Mouse (Mus musculus): Measurements from ENCODE around the gene Tuba1c. TPM values are rescaled to one million over a fixed set of nuclear protein-coding genes. Genes with fewer than 3 reads are reported as not detected.

Gene Tuba1c
- total and polyA plus RNA-seq, 2 experiments from 2014 or later: 9.6 to 22.6 TPM

DNA sequence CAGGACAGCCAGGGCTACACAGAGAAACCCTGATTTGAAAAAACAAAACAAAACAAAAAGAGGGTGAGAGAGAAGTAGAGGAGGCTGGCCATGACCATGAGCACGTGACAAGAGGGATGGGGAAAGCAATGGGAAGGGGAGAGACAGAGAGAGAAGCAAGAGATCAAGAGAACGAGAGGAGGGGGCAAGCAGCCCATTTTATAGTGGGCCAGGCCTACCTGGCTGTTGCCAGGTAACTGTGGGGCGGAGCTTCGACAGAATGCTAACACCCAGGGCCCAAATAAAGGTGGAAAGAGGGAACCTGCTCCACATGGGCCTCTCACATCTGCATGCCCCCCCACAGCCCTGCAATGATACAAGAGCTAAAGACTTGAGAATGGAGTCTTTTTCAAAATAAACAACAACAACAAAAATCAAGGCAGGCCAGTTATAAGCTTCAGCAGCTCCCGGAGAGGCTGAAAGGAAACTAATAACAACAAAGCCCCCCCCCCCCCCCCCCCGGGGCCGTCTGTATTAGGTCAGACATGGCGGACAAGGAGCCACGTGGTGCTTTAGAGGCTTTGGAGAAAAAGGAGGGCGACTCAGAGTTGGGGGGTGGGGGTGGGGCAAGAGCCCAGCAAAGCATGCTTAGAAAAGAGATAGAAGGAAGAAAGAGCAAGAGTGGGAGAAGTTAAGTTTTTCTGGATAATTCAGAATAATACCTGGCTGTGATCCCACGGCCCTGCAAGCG is 39.8 kb upstream of the Tuba1c start:
- no peak for TF ChIP-seq CTCF (IDR thresholded peaks at IDR 0.05)
- no peak overlapping the region for H3K4me3 ChIP-seq (ENCODE audit: low read depth, low read length)
- no peaks in the 10 kb centered on the region for H3K27me3 ChIP-seq (ENCODE audit: insufficient read depth, low read length)
- H3K9me3 ChIP-seq (ENCODE audit: low read length): no peaks in the 10 kb centered on the region
- 24% methylated on average over 7 of the region's 12 CpGs for WGBS
- H3K9ac ChIP-seq (replicated peaks; ENCODE audit: low read length, poor library complexity, severe bottlenecking): 0 out of 2 replicates have a peak overlapping the region, but pooled peaks have one; percentile 3
- ATAC-seq (ENCODE audit: low FRiP score): no peak
- DNase-seq (ENCODE audit: low spot score): no peak
- no peaks in the 10 kb centered on the region for H3K36me3 ChIP-seq (ENCODE audit: insufficient read depth, low read length)
- H3K27ac ChIP-seq (ENCODE audit: low read depth, low read length): peak overlapping the region; percentile 96
- H3K4me2 ChIP-seq (ENCODE audit: low read depth, low read length, poor library complexity, severe bottlenecking): peak overlapping the region; percentile 66
- peaks cover 39% of the 10 kb centered on the region for H3K4me1 ChIP-seq (ENCODE audit: insufficient read depth, low read length)

DNA sequence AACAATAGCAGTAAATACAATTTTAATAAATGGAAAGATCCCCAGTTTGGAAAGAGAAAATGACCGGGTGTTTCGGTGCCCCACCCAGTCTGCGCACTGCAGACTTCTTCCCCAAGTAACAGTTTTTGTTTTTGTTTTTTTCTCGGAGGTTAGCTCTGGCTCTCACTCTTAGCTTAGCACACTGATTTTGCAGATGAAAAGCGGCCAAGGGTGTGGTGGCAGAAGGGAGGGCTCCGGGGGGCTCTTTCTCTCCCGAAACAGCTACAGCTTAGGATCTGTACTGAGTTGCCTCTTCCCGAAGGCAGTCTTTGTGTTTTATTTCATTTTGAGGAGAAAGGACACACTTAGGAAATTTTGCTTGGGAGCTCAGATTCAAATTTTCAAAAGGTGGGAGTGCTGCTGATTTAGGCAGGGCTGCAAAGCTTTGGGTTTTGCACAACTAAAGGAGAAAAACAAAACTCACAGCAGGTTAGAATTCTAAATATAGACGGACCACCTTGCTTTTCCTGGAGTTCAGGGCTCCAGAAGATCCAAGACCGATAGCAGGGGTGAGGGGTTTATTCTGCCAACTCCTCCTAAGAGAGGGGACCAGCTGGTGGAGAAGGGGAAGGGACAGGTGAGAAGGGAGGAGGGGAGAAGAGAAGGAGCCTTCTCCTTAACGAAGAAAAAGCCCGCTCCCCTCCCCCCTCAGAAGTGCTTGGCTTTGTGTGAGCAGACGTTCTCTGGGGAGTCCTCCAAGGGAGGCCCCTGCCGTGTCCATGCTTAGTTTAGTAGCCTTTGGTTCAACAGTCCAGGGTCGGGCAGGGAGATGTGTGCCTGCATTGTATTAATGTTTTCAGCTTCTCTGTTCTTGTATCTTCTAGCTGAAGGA is 38.8 kb upstream of the Tuba1c start:
- H3K9ac ChIP-seq (replicated peaks; ENCODE audit: low read length, poor library complexity, severe bottlenecking): peak overlapping the region; percentile 69
- no peak for TF ChIP-seq CTCF (IDR thresholded peaks at IDR 0.05)
- peak overlapping the region; percentile 1; the same call in 1 of the 2 replicates for H3K4me3 ChIP-seq (ENCODE audit: low read depth, low read length)
- H3K27ac ChIP-seq (ENCODE audit: low read depth, low read length): peak overlapping the region; percentile 96
- peak overlapping the region; percentile 66 for H3K4me2 ChIP-seq (ENCODE audit: low read depth, low read length, poor library complexity, severe bottlenecking)
- H3K27me3 ChIP-seq (ENCODE audit: insufficient read depth, low read length): no peaks in the 10 kb centered on the region
- ATAC-seq (ENCODE audit: low FRiP score) (no peak), DNase-seq (ENCODE audit: low spot score) (peak; percentile 56)
- WGBS: 5% methylated on average over 15 of the region's 15 CpGs
- no peaks in the 10 kb centered on the region for H3K36me3 ChIP-seq (ENCODE audit: insufficient read depth, low read length)
- H3K4me1 ChIP-seq (ENCODE audit: insufficient read depth, low read length): peaks cover 39% of the 10 kb centered on the region
- no peaks in the 10 kb centered on the region for H3K9me3 ChIP-seq (ENCODE audit: low read length)

DNA sequence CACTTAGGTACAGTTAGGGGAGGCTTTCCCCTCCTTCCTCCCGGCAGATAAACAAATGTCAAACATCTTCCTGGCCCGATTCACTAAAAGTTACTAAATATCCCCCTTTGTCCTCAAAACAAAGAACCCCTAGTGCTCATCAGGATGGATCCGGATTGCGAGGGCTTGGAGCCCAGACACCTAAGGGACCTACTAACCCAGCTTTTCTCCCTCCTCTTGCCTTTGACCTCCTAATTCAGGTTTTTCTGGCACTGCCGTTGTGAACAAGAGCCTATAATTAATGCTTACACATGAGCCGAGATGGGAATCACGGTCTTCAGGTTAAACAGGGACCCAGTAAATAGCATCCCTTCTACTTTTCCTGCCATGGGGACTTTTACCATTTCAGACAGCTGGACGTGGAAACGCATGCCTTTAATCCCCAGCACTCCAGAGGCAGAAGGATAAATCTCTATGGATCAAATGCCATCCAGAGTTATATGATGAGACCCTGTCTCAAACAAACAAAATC is 38.1 kb upstream of the Tuba1c start:
- H3K4me1 ChIP-seq (ENCODE audit: insufficient read depth, low read length): peaks cover 39% of the 10 kb centered on the region
- 6% methylated on average over 9 of the region's 9 CpGs for WGBS

DNA sequence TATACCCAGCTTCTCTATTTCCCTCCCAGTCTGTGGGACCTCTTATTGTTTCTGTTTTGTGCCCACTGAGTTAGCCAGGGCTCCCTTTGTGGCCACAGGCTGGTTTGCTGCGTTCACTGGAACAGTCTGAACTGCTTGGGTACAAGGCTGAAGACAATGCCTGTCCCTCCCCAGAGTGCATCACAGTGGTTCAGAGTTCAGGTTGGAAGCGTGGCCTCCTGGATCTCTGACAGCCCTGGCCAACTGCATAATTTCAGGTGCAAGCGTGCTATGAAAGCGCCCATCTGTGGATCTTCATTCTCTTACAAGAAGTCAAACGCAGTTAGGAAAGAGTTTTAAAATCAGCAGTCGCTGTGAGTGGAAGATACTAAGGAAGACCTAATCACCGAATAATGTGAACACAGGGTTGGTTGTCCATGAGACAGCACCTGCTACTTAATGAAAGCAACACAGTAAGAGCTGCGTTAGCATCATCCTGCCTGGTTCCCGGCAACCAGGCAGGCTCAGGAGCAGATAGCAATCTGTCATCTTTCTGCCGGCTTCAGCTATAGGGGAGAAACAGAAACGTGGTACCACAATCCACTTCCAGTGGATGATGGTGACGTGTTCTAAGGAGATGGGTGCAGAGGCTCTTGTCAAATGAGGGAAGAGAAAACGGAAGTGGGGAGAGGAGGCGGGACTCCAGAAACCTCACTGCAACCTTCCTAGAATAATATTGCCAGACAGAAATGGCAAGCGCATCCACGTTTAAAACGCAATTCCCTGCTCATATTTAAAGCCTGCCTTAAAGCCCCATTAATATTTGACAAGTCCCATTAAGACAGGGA is 37.4 kb upstream of the Tuba1c start:
- Histone ChIP-seq H3K27me3 (ENCODE audit: insufficient read depth, low read length) (no peaks in the 10 kb centered on the region), H3K9ac (replicated peaks; ENCODE audit: low read length, poor library complexity, severe bottlenecking) (peak overlapping the region; percentile 69), H3K4me2 (ENCODE audit: low read depth, low read length, poor library complexity, severe bottlenecking) (peak overlapping the region; percentile 66), H3K9me3 (ENCODE audit: low read length) (no peaks in the 10 kb centered on the region), H3K27ac (ENCODE audit: low read depth, low read length) (peak overlapping the region; percentile 96), H3K36me3 (ENCODE audit: insufficient read depth, low read length) (no peaks in the 10 kb centered on the region), H3K4me1 (ENCODE audit: insufficient read depth, low read length) (peaks cover 34% of the 10 kb centered on the region), H3K4me3 (ENCODE audit: low read depth, low read length) (peak overlapping the region; percentile 35)
- no peak for TF ChIP-seq CTCF (IDR thresholded peaks at IDR 0.05)
- 8% methylated on average over 17 of the region's 17 CpGs for WGBS
- ATAC-seq (ENCODE audit: low FRiP score) (peak; percentile 89), DNase-seq (ENCODE audit: low spot score) (peak; percentile 93)

More for the DNA sequence above, 38.1 kb upstream of the Tuba1c start:
- Histone ChIP-seq H3K36me3 (ENCODE audit: insufficient read depth, low read length) (no peaks in the 10 kb centered on the region), H3K9ac (replicated peaks; ENCODE audit: low read length, poor library complexity, severe bottlenecking) (peak overlapping the region; percentile 69), H3K9me3 (ENCODE audit: low read length) (no peaks in the 10 kb centered on the region), H3K27ac (ENCODE audit: low read depth, low read length) (peak overlapping the region; percentile 96), H3K4me2 (ENCODE audit: low read depth, low read length, poor library complexity, severe bottlenecking) (peak overlapping the region; percentile 66), H3K27me3 (ENCODE audit: insufficient read depth, low read length) (no peaks in the 10 kb centered on the region), H3K4me3 (ENCODE audit: low read depth, low read length) (peak overlapping the region; percentile 35; the same call in 1 of the 2 replicates)
- no peak for ATAC-seq (ENCODE audit: low FRiP score)
- no peak for TF ChIP-seq CTCF (IDR thresholded peaks at IDR 0.05)
- peak; percentile 10 for DNase-seq (ENCODE audit: low spot score)

DNA sequence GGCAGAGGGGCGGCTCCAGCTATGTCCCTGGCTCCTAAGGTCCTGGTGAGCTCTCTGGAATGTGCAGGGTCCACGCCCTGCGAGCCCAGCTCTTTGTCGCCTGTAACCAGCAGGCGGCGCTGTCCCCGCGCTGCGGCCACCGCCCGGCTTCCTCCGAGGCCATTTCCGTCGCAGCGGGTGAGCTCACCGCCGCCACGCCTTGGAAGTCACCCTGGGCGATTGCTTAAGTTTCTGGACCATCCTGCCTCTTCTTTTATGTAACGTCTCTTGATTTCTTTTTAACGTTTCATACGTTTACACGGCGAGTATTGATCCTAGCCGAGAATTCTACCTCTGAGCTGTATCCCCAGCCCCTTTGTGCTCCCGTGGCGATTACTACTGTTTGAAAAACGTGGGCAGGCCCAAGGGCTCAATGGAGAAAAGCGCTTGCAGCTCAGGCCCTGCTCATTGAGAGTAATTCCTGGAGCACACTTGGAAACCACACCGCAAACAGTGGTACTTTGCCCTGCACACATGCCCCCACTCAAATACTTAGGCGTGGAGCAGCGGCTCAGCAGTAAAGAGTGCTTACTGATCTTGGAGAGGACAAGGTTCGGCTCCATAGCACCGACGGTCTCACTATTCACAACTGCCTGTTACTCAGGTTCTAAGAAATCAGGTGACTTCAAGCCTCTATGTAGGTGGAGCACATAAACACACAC is 36.4 kb upstream of the Tuba1c start:
- Histone ChIP-seq H3K4me1 (ENCODE audit: insufficient read depth, low read length) (peaks cover 31% of the 10 kb centered on the region), H3K27me3 (ENCODE audit: insufficient read depth, low read length) (no peaks in the 10 kb centered on the region), H3K4me2 (ENCODE audit: low read depth, low read length, poor library complexity, severe bottlenecking) (peak overlapping the region; percentile 66), H3K4me3 (ENCODE audit: low read depth, low read length) (peak overlapping the region; percentile 35), H3K9me3 (ENCODE audit: low read length) (no peaks in the 10 kb centered on the region), H3K36me3 (ENCODE audit: insufficient read depth, low read length) (no peaks in the 10 kb centered on the region), H3K9ac (replicated peaks; ENCODE audit: low read length, poor library complexity, severe bottlenecking) (peak overlapping the region; percentile 69), H3K27ac (ENCODE audit: low read depth, low read length) (peak overlapping the region; percentile 96)
- DNase-seq (ENCODE audit: low spot score) (peak; percentile 91), ATAC-seq (ENCODE audit: low FRiP score) (peak; percentile 86)
- under 1% methylated on average over 35 of the region's 35 CpGs for WGBS
- TF ChIP-seq CTCF (IDR thresholded peaks at IDR 0.05): peak; percentile 97

Data from midbrain, postnatal 0 days (tissue).